8 mouse cellular contexts compared by ENCODE assay signal in the genomic region with DNA sequence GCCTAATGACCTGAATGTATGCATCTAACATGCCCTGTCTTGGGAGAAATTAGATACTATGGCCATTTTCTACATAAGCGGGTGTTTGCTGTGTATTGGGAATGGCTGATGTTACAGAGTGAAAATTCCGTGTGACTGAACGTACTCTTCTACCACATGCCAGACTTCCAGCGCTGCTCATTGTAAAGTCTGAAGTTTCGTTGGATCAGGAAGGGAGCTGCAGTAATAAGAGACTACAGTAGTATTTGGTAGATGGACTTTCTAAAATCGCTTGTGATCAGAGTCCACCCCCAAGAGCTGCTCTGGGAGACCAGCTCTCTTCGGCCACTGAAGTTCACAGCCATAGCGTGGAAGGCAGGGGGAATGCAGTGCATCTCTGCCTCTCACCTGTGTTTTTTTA. TPM values are rescaled to one million over a fixed set of nuclear protein-coding genes. Genes with fewer than 3 reads are reported as not detected.
DNase-seq lines count a peak whose midpoint lies in the region; ATAC-seq and TF ChIP-seq lines count a peak whose summit lies in the region.

No protein-coding gene starts in this region.

- peak overlapping the region; percentile 86 for H3K4me3 ChIP-seq in heart, embryonic 12.5 days
- H3K4me3 ChIP-seq in G1E (ENCODE audit: low read depth, low read length) = peak overlapping the region; percentile 89
- H3K4me3 ChIP-seq in heart, embryonic 16.5 days (ENCODE audit: low read length) = peak overlapping the region; percentile 91
- H3K4me3 ChIP-seq in midbrain, embryonic 10.5 days = peak overlapping the region; percentile 73

- H3K9ac ChIP-seq in heart, embryonic 12.5 days = peak overlapping the region; percentile 92
- peak overlapping the region; percentile 94 for H3K9ac ChIP-seq in heart, embryonic 16.5 days (ENCODE audit: low read length)

- intact Hi-C loops in heart, postnatal 10 days (cut with DNase I) = no loop called here
- intact Hi-C loops in left cerebral cortex, postnatal 36 days (cut with DNase I) = no loop called here
- intact Hi-C loops in left cerebral cortex, postnatal 4 days (cut with DNase I) = no loop called here

- peak overlapping the region; percentile 91 for H3K4me2 ChIP-seq in heart, embryonic 12.5 days
- peak overlapping the region; percentile 93 for H3K4me2 ChIP-seq in heart, embryonic 16.5 days (ENCODE audit: low read depth, low read length)

- TF ChIP-seq CTCF in G1E (IDR thresholded peaks at IDR 0.05; ENCODE audit: low read depth, low read length) = no peak

- WGBS in heart, embryonic 12.5 days = 3% methylated on average over 8 of the region's 8 CpGs
- 5% methylated on average over 8 of the region's 8 CpGs for WGBS in heart, embryonic 16.5 days
- 2% methylated on average over 8 of the region's 8 CpGs for WGBS in midbrain, embryonic 10.5 days

- no peak for ATAC-seq in heart, embryonic 12.5 days (ENCODE audit: insufficient number of reproducible peaks, low FRiP score)
- no peak for ATAC-seq in G1E (ENCODE audit: extremely low read depth, insufficient number of reproducible peaks, low FRiP score, poor library complexity, severe bottlenecking)
- no peak for ATAC-seq in heart, embryonic 16.5 days (replicated peaks; ENCODE audit: extremely low read depth, insufficient read depth, low FRiP score)

- H3K27ac ChIP-seq in heart, embryonic 12.5 days (ENCODE audit: poor library complexity, severe bottlenecking) = peak overlapping the region; percentile 89; the same call in 1 of the 2 replicates
- H3K27ac ChIP-seq in heart, embryonic 16.5 days (ENCODE audit: low read length) = peak overlapping the region; percentile 94
- H3K27ac ChIP-seq in midbrain, embryonic 10.5 days (replicated peaks) = peak overlapping the region; percentile 94

- no peaks in the 10 kb centered on the region for H3K9me3 ChIP-seq in heart, embryonic 12.5 days (replicated peaks)
- H3K9me3 ChIP-seq in G1E (replicated peaks) = no peaks in the 10 kb centered on the region
- no peaks in the 10 kb centered on the region for H3K9me3 ChIP-seq in heart, embryonic 16.5 days (replicated peaks; ENCODE audit: control insufficient read depth, low read length)
- no peaks in the 10 kb centered on the region for H3K9me3 ChIP-seq in midbrain, embryonic 10.5 days (replicated peaks)

- no peak for DNase-seq in heart, postnatal 10 days
- DNase-seq in G1E (ENCODE audit: low spot score) = no peak
- DNase-seq in midbrain, embryonic 10.5 days (ENCODE audit: low spot score) = no peak
- no peak for DNase-seq in left cerebral cortex, postnatal 36 days (ENCODE audit: low spot score in 2 of 2)
- no peak for DNase-seq in frontal cortex, postnatal 36 days (ENCODE audit: low spot score in 2 of 2)
- DNase-seq in left cerebral cortex, postnatal 4 days = no peak

- peaks cover 36% of the 10 kb centered on the region for H3K36me3 ChIP-seq in heart, embryonic 12.5 days
- H3K36me3 ChIP-seq in G1E (replicated peaks) = peaks cover 45% of the 10 kb centered on the region
- H3K36me3 ChIP-seq in heart, embryonic 16.5 days (ENCODE audit: control insufficient read depth, insufficient read depth) = peaks cover 22% of the 10 kb centered on the region
- peaks cover 41% of the 10 kb centered on the region for H3K36me3 ChIP-seq in midbrain, embryonic 10.5 days

- H3K4me1 ChIP-seq in heart, embryonic 12.5 days (replicated peaks) = peaks cover 12% of the 10 kb centered on the region
- H3K4me1 ChIP-seq in G1E (ENCODE audit: insufficient read depth, low read depth, low read length) = peaks cover 41% of the 10 kb centered on the region
- H3K4me1 ChIP-seq in heart, embryonic 16.5 days (ENCODE audit: control insufficient read depth, insufficient read depth, low read length) = peaks cover 16% of the 10 kb centered on the region
- peaks cover 26% of the 10 kb centered on the region for H3K4me1 ChIP-seq in midbrain, embryonic 10.5 days

- no peaks in the 10 kb centered on the region for H3K27me3 ChIP-seq in heart, embryonic 12.5 days (replicated peaks)
- H3K27me3 ChIP-seq in G1E (ENCODE audit: insufficient read depth, low read length) = no peaks in the 10 kb centered on the region
- no peaks in the 10 kb centered on the region for H3K27me3 ChIP-seq in heart, embryonic 16.5 days (ENCODE audit: control insufficient read depth, insufficient read depth, low read length)
- H3K27me3 ChIP-seq in midbrain, embryonic 10.5 days (ENCODE audit: low read depth, poor library complexity, severe bottlenecking) = no peaks in the 10 kb centered on the region

RNA-seq across cellular contexts. Expression of a gene that starts 1.3 kb away (rescaled TPM):
- 137 and 143 TPM in 2 replicates for polyA plus RNA-seq in heart, embryonic 12.5 days (2016; fragmentation: Nextera tagmentation; extraction: Ambion mirVana)
- total RNA-seq in heart, postnatal 10 days (2021) = 10 to 100 TPM; 38.1 to 42.9 TPM
- total RNA-seq in G1E (2014; fragmentation: Nextera tagmentation) (75.5 and 91.7 TPM in 2 replicates), G1E (2017) (161 and 165 TPM in 2 replicates)
- 113 and 139 TPM in 2 replicates for polyA plus RNA-seq in G1E (2012)
- polyA plus RNA-seq in heart, embryonic 16.5 days (2015; fragmentation: Nextera tagmentation; extraction: Ambion mirVana) = 108 and 150 TPM in 2 replicates
- polyA plus RNA-seq in midbrain, embryonic 10.5 days (2016; fragmentation: Nextera tagmentation; extraction: Ambion mirVana) = 223 and 273 TPM in 2 replicates
- total RNA-seq in left cerebral cortex, postnatal 36 days (2021) = 10 to 100 TPM; 26.3 to 27.0 TPM
- total RNA-seq in left cerebral cortex, postnatal 4 days (2021) = 10 to 100 TPM; 39.7 to 45.9 TPM
